Mouse (Mus musculus): ENCODE measurements at regions not wholly inside any gene's neighbourhood (a gene's known extent, or its start where the extent isn't known, plus 50 kb on each side); places are given as distances from the start of the nearest gene placed in this dataset.

GRCm38 (mm10) chr10:120600735-120601134 lies 124.5 kb upstream of the Hmga2 start:
- TF ChIP-seq POLR2A (IDR thresholded peaks at IDR 0.05; ENCODE audit: low read depth, low read length) (no peak), CTCF (IDR thresholded peaks at IDR 0.05; ENCODE audit: extremely low read depth, insufficient read length, insufficient replicate concordance, low read depth, low read length) (no peak)

Data from small intestine, adult 2 months (tissue).